Mouse (Mus musculus) kidney, embryonic 14.5 days (tissue): ENCODE results near the gene Reg3g. TPM values are rescaled to one million over a fixed set of nuclear protein-coding genes. Genes with fewer than 3 reads are reported as not detected.
"Not testable (repeated sequence)": the region's sequence is repeated elsewhere in the genome, so short reads cannot be mapped to it uniquely, and the experiment has no call there.

Experiments
- ATAC-seq: fragments of 200-750 bp; cut with Nextera tagmentation; 2 replicates; pipeline ENCODE4 v1.8.0; 2017; ENCODE audit warnings: moderate number of reproducible peaks, mild to moderate bottlenecking, moderate TSS enrichment, moderate library complexity; ENCODE audit not compliant: low FRiP score, low TSS enrichment
- H3K27ac ChIP-seq: fragments of 300-500 bp; sonication (generic); 2 replicates; pipeline ENCODE4 v1.5.1; 2014; ENCODE audit warnings: low read depth, mild to moderate bottlenecking, low read length, moderate library complexity, mixed read lengths
- H3K27me3 ChIP-seq: fragments of 300-500 bp; sonication (generic); 2 replicates; pipeline ENCODE4 v1.6.1; 2014; ENCODE audit warnings: mild to moderate bottlenecking, low read length; ENCODE audit not compliant: control insufficient read depth, insufficient read depth
- H3K36me3 ChIP-seq: fragments of 300-500 bp; sonication (generic); 2 replicates; pipeline ENCODE4 v1.6.1; 2014; ENCODE audit warnings: low read length, mixed read lengths; ENCODE audit not compliant: control insufficient read depth, insufficient read depth
- H3K4me1 ChIP-seq: fragments of 300-500 bp; sonication (generic); 2 replicates; pipeline ENCODE4 v1.6.1; 2014; ENCODE audit warnings: low read length, mixed read lengths; ENCODE audit not compliant: control insufficient read depth, insufficient read depth
- H3K4me2 ChIP-seq: fragments of 300-500 bp; sonication (generic); replicated peaks from 2 replicates; pipeline ENCODE4 v1.6.1; 2014; ENCODE audit warnings: low read depth, mild to moderate bottlenecking, low read length
- H3K4me3 ChIP-seq: fragments of 300-500 bp; sonication (generic); 2 replicates; pipeline ENCODE4 v1.5.1; 2014; ENCODE audit warnings: mild to moderate bottlenecking, low read length
- H3K9ac ChIP-seq: fragments of 300-500 bp; sonication (generic); 2 replicates; pipeline ENCODE4 v1.6.1; 2014; ENCODE audit warnings: low read depth, mild to moderate bottlenecking, low read length, moderate library complexity
- H3K9me3 ChIP-seq: fragments of 300-500 bp; sonication (generic); 2 replicates; pipeline ENCODE4 v1.6.1; 2016; ENCODE audit warnings: low read length; ENCODE audit not compliant: control insufficient read depth
- WGBS: fragments of 180-500 bp; shearing (Covaris S2); extraction: QIAGEN DNeasy Blood & Tissue Kit; methylation state at CpG from one replicate; pipeline ENCODE4 v1.1.7; 2014; 5-methylcytosine and 5-hydroxymethylcytosine counted together
- polyA plus RNA-seq: library from polyadenylated mRNA; unstranded; fragments of >200 nt; fragmentation: Nextera tagmentation; extraction: Ambion mirVana; gene quantifications from 2 replicates; pipeline ENCODE4 v1.2.1, GENCODE M21; 2014

Reg3g gene
- polyA plus RNA-seq, 1 experiment from 2014 or later, result not detected

DNA sequence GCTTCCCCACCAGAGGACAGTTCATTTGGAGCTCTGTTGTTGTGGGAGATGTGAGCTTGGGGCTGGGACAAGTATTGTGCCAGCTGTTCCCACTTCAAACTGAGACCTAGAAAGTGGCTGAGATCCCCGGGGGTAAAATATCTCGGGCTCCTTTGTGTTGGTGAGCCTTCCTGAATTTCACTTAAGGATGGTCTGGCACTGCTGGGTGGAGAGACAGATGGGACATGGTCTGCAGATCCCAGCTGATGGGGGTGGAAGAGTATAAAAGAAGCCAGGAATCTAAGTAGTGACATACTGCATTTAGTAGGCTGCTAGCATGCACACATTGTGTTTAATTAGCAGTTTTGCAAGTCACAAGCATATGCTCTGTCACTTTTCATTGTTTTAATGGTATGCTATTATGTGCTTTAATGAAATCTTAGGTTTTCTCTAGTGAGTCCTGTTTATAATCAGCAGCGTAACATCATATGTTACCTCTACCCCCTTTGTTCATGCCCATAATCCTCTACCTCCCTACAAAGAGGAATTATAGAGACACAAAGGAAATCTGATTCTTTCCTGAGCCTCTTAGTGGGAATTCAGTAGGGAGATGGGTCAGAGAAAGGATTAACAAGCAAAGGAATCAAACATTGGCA is 8.4 kb downstream of the Reg3g start:
- no peaks in the 10 kb centered on the region for H3K36me3 ChIP-seq
- H3K27ac ChIP-seq, result no peak overlapping the region
- 56% methylated on average over 3 of the region's 3 CpGs for WGBS
- H3K27me3 ChIP-seq, result no peaks in the 10 kb centered on the region
- no peak overlapping the region for H3K4me2 ChIP-seq
- no peak overlapping the region for H3K4me3 ChIP-seq
- H3K4me1 ChIP-seq, result no peaks in the 10 kb centered on the region
- no peaks in the 10 kb centered on the region for H3K9me3 ChIP-seq
- H3K9ac ChIP-seq, result no peak overlapping the region
- ATAC-seq, result no peak

- H3K36me3 ChIP-seq, result no peaks in the 10 kb centered on the region
- no peak overlapping the region for H3K9ac ChIP-seq
- WGBS, result 87% methylated on average over 2 of the region's 2 CpGs
- H3K4me2 ChIP-seq, result no peak overlapping the region
- ATAC-seq, result no peak
- H3K4me1 ChIP-seq, result no peaks in the 10 kb centered on the region
- no peaks in the 10 kb centered on the region for H3K9me3 ChIP-seq
- H3K27me3 ChIP-seq, result no peaks in the 10 kb centered on the region
- H3K27ac ChIP-seq, result no peak overlapping the region
- H3K4me3 ChIP-seq, result no peak overlapping the region
These were observed 15.9 kb downstream of the Reg3g start for GRCm38 (mm10) chr6:78452804-78453203.

GRCm38 (mm10) chr6:78448409-78448808 is 20.3 kb downstream of the Reg3g start:
- Histone ChIP-seq H3K4me1 (no peaks in the 10 kb centered on the region), H3K27ac (no peak overlapping the region), H3K36me3 (no peaks in the 10 kb centered on the region), H3K4me3 (no peak overlapping the region), H3K9me3 (no peaks in the 10 kb centered on the region), H3K27me3 (no peaks in the 10 kb centered on the region), H3K9ac (no peak overlapping the region), H3K4me2 (no peak overlapping the region)
- no peak for ATAC-seq

DNA sequence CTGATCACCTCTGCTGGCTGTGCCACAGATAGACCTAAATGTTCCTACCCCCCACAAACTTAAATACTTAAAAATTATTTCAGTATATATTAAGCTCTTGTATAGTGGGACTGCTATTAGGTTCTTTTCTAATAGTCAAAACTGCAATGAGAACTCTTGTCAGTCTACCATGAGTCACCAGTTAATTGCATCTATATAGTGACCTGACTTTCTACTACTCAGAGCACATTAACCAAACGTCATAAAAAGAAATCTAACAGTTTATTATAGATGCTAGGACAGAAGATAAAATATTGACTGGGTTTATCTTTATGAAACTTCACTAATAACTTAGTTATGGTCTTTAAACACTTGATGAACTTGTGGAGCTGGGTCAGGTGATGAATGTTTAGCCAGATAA is 21.5 kb downstream of the Reg3g start:
- no peaks in the 10 kb centered on the region for H3K36me3 ChIP-seq
- H3K4me3 ChIP-seq, result no peak overlapping the region
- H3K9ac ChIP-seq, result no peak overlapping the region
- no peak overlapping the region for H3K27ac ChIP-seq
- H3K4me1 ChIP-seq, result no peaks in the 10 kb centered on the region
- no peak for ATAC-seq
- no peaks in the 10 kb centered on the region for H3K27me3 ChIP-seq
- WGBS, result 44% methylated on average over 1 of the region's 1 CpGs
- no peaks in the 10 kb centered on the region for H3K9me3 ChIP-seq
- H3K4me2 ChIP-seq, result no peak overlapping the region

DNA sequence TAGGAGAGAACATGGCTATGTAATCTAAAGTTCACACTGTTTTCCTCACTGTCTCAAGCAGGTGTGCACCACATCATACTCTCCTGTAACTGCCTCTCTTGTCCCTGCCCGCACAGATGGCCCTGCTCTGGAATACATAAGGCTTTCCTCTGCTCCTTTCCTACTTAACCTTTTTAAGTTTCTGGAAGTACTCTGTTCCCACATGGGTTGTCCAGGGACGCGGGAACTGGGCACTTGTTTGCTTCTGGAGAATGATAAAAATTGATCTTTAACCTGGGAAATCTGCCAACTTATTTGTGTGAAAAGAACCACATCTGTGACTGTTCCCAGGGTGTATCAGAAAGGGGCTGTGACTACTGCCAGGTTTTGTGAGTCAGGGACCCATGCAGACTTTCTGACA is 43.2 kb downstream of the Reg3g start:
- ATAC-seq, result no peak
- WGBS, result 90% methylated on average over 3 of the region's 3 CpGs
- no peak overlapping the region for H3K4me2 ChIP-seq

GRCm38 (mm10) chr6:78422411-78422810 is 46.3 kb downstream of the Reg3g start, which contains the start of gene Reg1:
Gene Reg1 (plus strand): TSS chr6:78422711.
- H3K9ac ChIP-seq, H3K27ac ChIP-seq, H3K4me2 ChIP-seq, H3K27me3 ChIP-seq, H3K4me3 ChIP-seq, ATAC-seq, H3K9me3 ChIP-seq, H3K4me1 ChIP-seq, H3K36me3 ChIP-seq: not testable (repeated sequence)

More for the DNA sequence above, 43.2 kb downstream of the Reg3g start:
- no peaks in the 10 kb centered on the region for H3K4me1 ChIP-seq
- H3K27me3 ChIP-seq, result no peaks in the 10 kb centered on the region
- no peak overlapping the region for H3K9ac ChIP-seq
- H3K4me3 ChIP-seq, result no peak overlapping the region
- H3K27ac ChIP-seq, result no peak overlapping the region
- H3K36me3 ChIP-seq, result no peaks in the 10 kb centered on the region
- no peaks in the 10 kb centered on the region for H3K9me3 ChIP-seq

Other genes starting within 250 kb of the Reg3g start
- not detected in 2 replicates for gene Reg3b, start 98.2 kb downstream of the Reg3g start, polyA plus RNA-seq
- gene Reg3d, start 90.0 kb downstream of the Reg3g start, polyA plus RNA-seq, result not detected in 2 replicates
- not detected in 2 replicates for gene Reg3a, start 88.2 kb downstream of the Reg3g start, polyA plus RNA-seq
- gene Reg2, start 73.2 kb downstream of the Reg3g start, polyA plus RNA-seq, result not detected in 2 replicates
- not detected in 2 replicates for gene Reg1, start 46.2 kb downstream of the Reg3g start, polyA plus RNA-seq